Mouse (Mus musculus): ENCODE results near the gene Mki67.
A peak's percentile ranks its signal among the peaks of the same experiment; 100 is the strongest.

The Mki67 gene

DNA sequence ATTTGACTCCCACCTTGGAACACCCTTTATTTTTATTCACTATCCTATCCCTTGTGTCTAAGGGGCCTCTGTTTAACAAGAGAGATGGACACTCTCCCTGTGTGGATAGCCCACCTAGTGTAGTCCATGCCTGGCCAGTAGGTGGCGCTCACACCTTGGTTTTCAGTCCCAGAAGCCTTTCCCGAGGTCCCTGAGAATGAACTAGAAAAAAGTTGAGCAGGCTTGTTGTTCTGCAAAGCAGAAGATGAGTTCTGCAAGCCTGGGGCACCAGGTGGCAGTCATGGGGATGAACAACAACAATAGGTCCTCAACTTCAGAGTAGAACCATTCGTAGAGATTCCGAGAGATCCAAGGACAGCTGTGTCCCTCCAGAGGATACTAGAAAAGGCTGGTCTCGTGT, 35.8 kb downstream of the Mki67 start:
- no peak for ATAC-seq (ENCODE audit: insufficient number of reproducible peaks, low FRiP score, low TSS enrichment)

DNA sequence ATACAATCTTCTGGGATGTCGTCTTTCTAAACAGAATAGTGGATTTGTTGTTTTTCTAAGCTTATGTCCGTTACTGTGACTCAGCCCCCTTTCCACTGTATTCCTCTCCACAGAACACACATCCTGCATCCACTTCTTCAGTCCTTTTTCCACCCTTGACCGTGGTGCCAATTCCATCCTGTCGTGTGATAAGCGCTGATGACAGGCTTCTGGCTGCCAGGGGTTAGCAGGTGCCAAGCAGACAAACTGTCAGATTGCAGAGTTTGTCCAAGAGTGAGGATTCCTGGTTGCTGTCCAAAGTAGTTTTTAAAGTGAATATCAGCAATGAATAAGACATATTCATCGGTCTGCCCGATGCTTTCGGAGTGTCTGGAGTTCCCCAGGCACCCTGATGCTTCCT, 39.4 kb downstream of the Mki67 start:
- no peak for ATAC-seq (ENCODE audit: insufficient number of reproducible peaks, low FRiP score, low TSS enrichment)

DNA sequence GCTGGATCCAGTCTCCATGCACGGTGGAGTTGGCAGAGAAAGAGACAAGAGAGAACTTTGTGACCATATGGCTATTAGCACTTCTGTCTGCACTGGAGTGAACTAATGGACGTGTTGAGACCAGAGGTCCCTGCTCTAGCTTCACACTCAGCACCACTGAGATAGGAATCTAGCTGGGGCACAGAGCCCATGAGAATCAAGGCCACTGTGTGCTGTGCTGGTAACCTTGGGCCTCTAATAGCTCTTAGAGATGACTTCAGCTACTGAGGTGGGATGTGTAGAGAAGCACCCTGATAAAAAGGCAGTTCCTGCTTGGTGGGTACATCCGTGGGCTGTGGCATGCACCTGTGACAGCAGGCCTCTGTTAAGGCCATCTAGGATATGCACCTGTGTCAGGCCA, 42.6 kb downstream of the Mki67 start:
- no peak for ATAC-seq (ENCODE audit: insufficient number of reproducible peaks, low FRiP score, low TSS enrichment)

DNA sequence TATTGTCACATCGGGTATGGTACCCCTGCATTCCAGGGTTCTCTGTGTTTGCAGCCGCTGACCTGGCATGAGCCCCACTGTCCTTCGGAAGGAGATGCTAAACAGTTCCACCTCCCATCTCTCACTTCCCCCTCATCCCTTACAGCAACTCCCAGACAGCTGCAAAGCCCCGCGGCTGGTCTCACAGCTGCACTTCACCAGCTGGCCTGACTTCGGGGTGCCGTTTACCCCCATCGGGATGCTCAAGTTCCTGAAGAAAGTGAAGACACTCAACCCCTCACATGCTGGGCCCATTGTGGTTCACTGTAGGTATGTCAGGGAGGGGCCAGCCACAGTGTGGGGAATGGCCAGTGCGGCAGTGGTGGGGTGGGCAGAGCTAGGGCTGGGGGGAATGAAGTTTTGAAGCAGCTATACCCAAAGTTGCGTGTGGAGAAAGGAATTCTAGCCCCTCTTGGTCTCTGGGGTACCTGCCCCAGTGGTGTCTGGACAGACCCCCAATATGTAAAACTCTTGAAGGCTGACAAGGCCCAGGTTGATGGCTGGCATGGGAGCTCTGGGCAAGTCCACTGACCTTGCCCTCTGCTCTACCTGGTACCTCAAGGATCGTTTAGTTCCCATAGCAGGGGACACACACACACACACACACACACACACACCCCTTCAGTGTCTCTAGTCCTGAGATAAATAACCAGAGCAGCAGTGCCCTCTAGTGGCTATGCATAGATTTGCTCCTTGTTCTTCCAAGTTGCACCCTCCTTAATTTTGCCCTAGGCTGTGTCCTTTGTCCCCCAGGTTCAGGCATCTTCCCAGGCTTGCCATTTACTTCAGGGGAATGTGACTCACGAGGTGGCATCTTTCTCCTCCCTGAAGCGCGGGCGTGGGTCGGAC, 47.1 kb downstream of the Mki67 start:
- ATAC-seq (ENCODE audit: insufficient number of reproducible peaks, low FRiP score, low TSS enrichment), result no peak

DNA sequence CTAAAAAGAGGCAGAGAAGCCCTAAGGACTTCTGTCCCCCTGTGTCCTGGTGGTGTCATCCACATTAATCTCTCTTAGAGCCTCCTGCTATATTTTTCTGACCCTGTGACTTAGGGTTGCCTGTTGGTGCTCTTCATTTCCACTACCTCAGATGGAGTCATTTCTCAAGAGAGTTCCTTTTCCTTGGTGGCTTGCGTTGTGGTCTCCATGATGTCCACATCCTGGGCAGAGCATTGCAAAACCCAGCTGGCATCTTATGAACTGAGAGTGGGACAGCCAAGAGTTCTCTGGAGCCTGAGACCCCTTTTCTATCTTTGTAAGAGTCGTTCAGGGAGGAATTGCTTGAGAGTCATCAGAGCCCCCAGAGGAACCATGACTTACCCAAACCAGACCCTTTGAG, 49.8 kb downstream of the Mki67 start:
- no peak for ATAC-seq (ENCODE audit: insufficient number of reproducible peaks, low FRiP score, low TSS enrichment)

DNA sequence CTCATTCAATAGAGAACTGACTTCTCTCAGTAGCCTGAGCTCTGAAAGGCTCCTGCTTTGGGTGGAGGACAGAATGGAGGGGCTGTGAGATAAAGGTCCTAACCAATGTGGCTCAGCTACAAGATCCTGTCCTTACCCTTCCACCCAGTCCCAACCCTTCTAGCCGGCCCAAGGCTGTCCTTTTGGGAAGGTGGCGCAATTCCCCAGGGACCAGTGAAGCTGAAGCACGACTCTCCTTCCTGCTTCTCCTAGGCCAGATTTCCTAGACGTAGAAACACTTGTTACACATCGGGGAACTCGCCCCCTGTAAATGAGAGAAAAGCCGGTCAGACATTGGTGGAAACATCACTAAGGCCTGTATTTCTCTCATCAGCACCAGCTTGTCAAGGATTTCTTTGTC, 52.0 kb downstream of the Mki67 start:
- ATAC-seq (ENCODE audit: insufficient number of reproducible peaks, low FRiP score, low TSS enrichment), result no peak

DNA sequence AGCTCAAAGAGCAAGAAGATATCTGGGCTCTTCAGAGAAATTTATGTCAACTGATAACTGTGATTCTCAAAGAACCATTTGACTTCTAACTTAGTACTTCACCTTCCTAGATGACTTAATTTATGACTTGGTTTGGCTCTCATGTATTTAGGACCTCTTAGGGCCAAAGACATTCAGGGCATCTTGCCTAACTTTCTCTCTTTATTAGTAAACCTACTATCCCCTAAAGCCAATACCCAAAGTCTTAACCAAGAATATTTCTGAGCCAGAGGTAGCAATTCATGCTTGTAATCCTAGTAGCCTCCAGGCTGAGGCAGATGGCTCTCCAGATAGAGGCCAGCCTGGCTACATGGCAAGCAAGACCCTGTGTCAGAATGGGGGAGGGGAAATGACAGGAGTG, 55.8 kb downstream of the Mki67 start:
- ATAC-seq (ENCODE audit: insufficient number of reproducible peaks, low FRiP score, low TSS enrichment), result no peak

DNA sequence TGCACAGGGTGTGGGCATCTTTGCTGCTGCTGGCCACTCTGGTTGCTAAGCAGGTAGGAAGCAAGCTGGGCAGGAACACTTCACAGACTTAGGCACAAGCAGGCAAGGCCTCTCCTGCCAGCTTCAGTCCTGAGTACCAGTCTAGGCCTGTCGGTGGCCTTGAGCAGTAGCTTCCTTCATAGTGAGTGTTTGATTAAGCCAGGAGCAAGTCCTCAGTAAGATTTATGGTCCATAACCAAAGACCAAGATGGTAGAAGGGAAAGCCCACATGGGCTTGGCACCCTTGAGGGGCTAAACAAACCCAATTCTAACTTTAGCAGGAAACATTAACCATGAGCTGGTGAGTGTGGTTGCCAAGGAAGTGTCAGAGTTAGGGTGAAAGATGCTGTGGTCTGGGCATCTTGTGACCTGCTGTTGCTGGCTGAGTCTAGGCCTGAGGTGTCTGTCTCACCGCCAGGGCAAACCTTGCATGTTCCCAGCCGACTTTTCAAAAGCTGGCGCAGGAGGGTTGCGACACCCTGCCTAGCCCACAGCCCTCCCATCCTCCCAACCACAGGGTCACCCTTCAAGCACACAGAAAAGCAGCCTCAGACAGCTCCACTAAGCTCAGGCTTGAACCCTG, 56.7 kb downstream of the Mki67 start:
- no peak for ATAC-seq (ENCODE audit: insufficient number of reproducible peaks, low FRiP score, low TSS enrichment)

DNA sequence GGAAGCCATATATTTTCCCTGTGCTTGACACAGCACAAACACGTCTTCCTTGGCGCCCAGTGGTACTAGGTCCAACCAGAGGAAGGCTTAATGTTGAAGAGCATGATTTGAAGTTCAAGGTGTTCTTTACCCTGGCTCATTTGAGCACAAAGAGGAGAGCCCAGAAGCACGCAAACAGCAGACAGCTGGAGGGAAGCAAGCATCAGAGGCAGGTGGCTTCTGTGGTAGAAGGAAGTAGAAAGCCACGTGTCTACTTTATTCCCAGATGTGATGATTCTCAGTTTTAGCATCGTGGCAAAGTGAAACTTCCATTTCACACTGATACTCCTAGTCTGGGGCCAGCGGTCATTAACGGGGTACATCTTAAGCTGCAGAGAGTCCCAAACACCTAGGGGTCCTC, 58.0 kb downstream of the Mki67 start:
- ATAC-seq (ENCODE audit: insufficient number of reproducible peaks, low FRiP score, low TSS enrichment), result no peak

DNA sequence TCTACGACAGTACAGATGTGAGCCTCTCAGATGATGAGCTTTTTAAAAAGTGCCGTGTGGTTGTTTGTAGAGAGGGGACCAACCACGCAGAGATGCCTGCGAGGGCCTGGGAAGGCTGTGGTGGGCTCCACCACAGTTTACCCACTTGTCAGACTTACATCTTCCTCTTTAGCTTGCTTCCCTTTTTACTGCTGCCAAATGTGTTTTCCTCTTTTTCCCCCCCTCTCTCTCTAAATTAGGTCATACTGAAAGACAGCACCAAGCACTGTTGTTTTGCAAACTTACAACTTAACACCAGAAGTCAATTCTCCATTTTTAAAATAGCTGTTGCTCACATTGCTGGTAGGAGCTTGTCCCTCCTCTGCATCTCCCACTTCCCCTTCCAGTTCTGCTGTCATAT, 61.0 kb downstream of the Mki67 start:
- no peak for ATAC-seq (ENCODE audit: insufficient number of reproducible peaks, low FRiP score, low TSS enrichment)

DNA sequence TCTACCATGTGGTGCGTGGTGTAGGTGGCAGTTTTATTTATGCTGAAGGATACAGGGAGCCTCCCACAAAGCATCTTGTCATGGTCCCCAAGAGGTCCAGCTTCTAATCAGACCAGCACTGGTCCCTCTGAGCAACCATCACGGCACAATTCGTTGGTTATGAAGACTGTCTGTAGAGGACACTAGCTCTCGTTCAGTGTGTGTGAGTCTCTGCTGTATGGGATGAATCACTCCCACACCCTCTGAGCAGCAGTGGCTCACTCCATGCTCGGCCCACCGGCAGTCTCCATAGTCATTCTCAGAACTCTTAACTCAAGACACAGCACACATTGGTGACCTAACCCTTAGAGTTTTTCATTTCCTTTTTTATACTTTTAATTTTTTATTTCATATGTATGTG, 61.9 kb downstream of the Mki67 start:
- ATAC-seq (ENCODE audit: insufficient number of reproducible peaks, low FRiP score, low TSS enrichment), result no peak

DNA sequence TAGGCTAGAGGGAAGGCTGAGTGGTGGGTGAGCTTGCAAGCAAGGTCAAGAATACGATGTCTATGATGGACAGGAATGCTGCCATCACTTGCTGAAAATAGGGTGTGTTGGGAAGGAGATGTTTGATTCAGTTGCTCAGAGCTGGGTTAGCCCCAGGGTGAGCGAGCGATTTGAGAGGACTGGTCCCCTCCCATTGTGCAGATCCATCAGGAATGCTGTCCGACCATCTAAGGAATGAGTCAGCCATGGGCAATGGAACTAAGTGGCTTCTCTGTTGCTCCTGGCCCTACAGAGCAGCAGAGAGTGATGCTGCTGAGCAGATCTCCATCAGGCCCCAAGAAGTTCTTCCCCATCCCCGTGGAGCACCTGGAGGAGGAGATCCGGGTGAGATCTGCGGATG, 62.6 kb downstream of the Mki67 start:
- no peak for ATAC-seq (ENCODE audit: insufficient number of reproducible peaks, low FRiP score, low TSS enrichment)

DNA sequence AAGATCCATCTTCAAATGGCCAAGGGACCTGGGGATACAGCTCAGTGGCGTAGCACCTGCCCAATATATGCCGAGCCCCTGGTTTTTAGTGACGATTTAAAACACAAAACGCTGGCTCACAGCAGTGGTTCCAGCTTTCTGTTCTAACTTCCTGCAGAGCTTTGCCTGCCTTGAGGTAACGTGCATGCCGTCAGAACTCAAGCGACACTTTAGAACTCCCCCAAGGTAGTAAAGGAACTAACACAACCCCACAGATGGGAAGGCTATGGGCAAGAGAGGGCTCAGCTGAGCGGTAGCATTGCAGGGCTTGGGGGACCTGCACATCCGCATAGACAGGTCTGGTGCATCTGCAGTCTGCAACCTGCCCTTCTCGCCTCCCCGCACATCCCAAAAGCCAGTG, 63.4 kb downstream of the Mki67 start:
- ATAC-seq (ENCODE audit: insufficient number of reproducible peaks, low FRiP score, low TSS enrichment), result no peak

DNA sequence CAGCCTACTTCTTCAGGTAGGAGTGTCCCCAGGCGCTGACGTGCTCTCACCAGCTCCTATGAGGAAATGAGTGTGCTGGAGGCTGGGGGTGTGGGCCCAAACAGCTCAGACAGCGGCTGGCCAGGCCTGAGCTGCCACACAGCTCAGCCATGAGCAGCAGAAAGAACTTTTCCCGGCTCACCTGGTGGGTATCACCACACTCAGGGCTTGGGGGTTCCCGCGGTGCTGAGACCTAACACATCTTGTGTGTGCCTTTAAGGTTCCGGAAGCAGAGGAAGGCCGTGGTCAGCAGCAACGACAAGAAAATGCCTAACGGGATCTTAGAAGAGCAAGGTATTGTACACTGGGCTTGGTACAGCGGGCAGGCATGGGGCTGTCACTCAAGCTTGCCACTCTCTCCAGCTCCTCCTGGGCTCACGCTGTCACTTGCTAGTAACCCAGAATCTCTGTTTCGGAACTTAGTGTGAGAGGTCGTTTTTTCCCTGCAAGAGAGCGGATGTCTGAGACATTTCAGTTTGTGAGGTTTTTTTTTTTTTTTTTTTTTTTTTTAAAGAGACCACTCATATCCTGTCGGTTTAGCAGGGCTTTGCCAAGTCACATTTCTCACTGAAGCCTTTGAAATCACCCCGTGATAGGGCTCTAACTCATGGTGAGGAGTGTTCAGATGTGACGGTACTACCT, 64.2 kb downstream of the Mki67 start:
- ATAC-seq (ENCODE audit: insufficient number of reproducible peaks, low FRiP score, low TSS enrichment), result no peak

DNA sequence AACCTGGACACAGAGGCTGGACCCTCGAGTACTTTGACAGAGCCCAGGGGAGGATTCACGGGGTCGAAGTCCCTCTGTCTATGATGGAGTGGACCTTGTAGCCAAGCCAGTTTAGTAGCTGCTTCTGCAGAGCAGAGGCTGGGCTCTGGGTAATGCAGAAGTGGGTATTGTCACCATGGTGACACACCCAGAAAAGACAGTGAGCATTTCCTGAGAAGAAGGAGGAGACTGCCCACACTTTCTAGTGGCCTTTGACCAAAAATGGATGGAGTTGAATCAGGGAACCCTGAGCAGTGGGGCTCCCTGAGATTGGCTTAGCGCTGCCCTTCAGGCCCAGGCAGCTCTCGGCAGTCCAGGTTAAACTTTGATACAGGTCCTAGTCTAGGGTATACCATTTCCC, 66.1 kb downstream of the Mki67 start:
- no peak for ATAC-seq (ENCODE audit: insufficient number of reproducible peaks, low FRiP score, low TSS enrichment)

DNA sequence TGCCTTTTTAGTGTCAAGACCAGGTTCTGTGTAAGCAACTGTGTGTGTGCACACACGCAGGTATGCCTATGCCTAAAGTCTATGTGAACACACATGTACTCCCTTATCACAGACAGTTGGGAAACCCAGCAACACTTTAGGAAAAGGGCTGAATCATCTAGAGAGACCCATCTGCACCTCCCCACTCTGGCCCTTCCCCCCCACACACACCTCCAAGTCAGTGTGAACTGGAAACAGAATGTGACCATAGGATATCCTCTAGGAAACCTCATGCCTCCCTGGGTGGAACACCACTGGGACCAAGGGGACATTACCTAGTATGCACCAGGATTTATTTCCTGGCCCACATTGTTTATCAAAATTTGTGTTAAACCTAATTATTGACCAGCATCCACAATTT, 66.9 kb downstream of the Mki67 start:
- ATAC-seq (ENCODE audit: insufficient number of reproducible peaks, low FRiP score, low TSS enrichment), result no peak

DNA sequence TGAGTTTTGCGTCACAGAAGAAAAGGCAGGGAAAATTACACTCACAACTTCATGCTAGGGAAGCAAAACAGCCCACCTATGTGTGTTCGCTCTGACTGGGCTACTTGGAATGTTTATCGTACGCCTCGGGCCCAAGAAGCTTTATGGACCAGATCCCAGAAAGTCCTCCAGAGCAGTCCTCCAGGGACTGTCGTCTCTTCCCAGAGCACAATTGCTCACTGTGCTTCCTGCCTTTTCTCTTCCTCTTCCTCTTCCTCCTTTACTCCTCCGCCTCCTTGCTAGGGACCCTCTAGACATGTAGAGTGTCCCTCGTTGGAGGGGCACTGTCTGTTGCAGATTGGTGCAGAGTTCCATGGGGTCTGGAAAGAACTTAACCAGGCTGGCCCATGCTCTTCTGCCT, 67.3 kb downstream of the Mki67 start:
- no peak for ATAC-seq (ENCODE audit: insufficient number of reproducible peaks, low FRiP score, low TSS enrichment)

DNA sequence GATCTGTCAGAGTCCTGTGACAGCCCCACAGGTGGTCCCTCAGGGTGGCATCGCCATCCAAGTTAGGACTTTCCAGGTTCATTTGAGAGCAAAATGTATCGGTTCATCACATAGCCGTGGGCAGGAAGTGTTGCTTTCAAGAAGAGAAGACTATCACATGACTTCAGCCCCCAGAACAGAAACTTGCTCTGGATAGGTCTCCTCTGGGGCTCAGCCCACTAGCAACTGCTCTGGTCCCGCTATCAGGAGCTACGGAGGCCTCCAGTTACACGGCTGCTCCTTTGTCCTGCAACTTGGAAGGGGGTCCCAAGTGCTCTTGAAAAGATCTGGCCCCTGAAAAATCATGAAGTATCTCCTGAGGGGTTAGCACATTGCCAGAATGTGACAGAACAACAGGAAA, 69.2 kb downstream of the Mki67 start:
- ATAC-seq (ENCODE audit: insufficient number of reproducible peaks, low FRiP score, low TSS enrichment), result no peak

DNA sequence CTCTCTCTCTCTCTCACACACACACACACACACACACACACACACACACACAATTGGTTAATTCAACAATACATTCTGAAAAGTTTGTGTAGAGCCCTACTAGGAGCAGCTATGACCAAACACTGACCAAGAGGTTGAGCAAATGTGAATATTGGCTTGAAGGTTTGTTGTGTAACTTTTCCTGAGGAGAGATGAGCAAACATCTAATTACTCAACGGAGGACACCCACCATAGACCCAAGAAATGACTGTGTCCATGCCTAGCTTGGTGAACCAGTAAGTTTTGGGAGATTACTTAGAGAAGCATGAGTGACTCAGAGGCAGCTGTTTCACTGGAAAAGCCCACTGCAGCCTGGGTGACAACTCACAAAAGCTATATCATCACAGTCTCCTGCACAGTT, 71.7 kb downstream of the Mki67 start:
- ATAC-seq (ENCODE audit: insufficient number of reproducible peaks, low FRiP score, low TSS enrichment), result no peak

DNA sequence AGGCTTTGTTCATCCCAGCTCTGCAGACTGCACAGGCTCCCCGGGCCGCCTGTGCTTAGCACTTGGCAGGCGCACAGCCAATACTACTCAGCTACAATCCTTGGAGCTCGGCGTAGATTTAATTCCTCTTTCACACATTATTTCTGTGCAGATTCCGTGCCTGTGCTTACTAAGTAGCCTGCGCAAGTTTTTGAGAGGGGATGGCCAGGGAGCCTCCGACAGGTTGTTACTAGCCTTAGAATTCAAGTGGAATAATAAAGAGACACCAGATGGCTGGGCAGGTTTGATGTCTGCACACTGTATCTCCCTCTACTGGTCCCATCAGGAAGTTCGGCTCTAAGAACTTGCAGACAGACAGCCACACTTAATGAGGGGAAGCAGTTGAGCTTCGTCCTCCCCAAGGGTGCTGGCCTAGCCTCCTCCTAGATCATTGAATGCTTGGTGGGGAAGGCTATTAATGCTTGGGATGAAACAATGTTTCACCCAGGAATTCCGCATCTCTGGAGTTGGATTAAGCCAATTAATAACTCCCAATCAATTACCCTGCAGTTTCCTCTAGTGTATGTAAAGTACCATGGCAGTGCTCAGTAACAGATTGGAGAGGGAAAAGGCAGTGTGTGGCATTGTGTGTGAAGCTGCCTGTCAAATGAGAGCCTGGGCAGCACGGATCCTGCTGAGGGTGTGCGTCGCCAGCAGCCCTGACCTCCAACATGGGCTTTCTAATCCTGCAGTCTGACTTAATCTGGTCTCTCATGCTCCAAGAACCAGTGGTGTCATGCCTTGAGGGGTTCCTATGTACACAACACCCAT, 74.3 kb downstream of the Mki67 start:
- ATAC-seq (ENCODE audit: insufficient number of reproducible peaks, low FRiP score, low TSS enrichment), result peak; percentile 71
